Mouse (Mus musculus): ENCODE measurements around the gene Gm3278.
"Not testable (repeated sequence)": the region's sequence is repeated elsewhere in the genome, so short reads cannot be mapped to it uniquely, and the experiment has no call there.

The Gm3278 gene

GRCm38 (mm10) chr14:4892116-4892515, at the start of gene Gm3278:
TSS of gene Gm3278 (plus strand) at chr14:4892416.
- in situ Hi-C loops (cut with MboI): not testable (repeated sequence)

- in situ Hi-C loops (cut with MboI): not testable (repeated sequence)
These were observed 36.8 kb upstream of the Gm3278 start, which contains the start of gene Gm3264 for GRCm38 (mm10) chr14:4855299-4855980. TSS of gene Gm3264 (plus strand) at chr14:4855576.

All from mature B cell (primary cell).